Mouse (Mus musculus): ENCODE data around the gene Adgrv1.

- TF ChIP-seq CTCF (conservative IDR thresholded peaks at IDR 0.05; ENCODE audit: insufficient read depth, insufficient read length, low read depth, low read length), result no peak
- peak; percentile 7 for TF ChIP-seq POLR2A (IDR thresholded peaks at IDR 0.05; ENCODE audit: low read depth, low read length)
Measured at GRCm38 (mm10) chr13:81657351-81658052, 24.5 kb upstream of the Adgrv1 start, which contains the start of gene Lysmd3.

Data from kidney, adult 2 months (tissue).